Mouse (Mus musculus) hindbrain, embryonic 10.5 days (tissue): ENCODE measurements around the gene Krt18. TPM values are rescaled to one million over a fixed set of nuclear protein-coding genes. Genes with fewer than 3 reads are reported as not detected.

Experiments
- DNase-seq: peaks from one replicate; pipeline ENCODE4 v3.0.0-alpha.2; 2017; ENCODE audit warnings: low spot score
- H3K27ac ChIP-seq: fragments of 300-500 bp; sonication (generic); 2 replicates; pipeline ENCODE4 v1.5.1; 2016; ENCODE audit warnings: mild to moderate bottlenecking, moderate library complexity
- H3K27me3 ChIP-seq: fragments of 300-500 bp; sonication (generic); 2 replicates; pipeline ENCODE4 v1.6.1; 2016; ENCODE audit warnings: mild to moderate bottlenecking; ENCODE audit not compliant: poor library complexity, insufficient read depth, severe bottlenecking
- H3K36me3 ChIP-seq: fragments of 300-500 bp; sonication (generic); 2 replicates; pipeline ENCODE4 v1.6.1; 2016; ENCODE audit warnings: mild to moderate bottlenecking, moderate library complexity
- H3K4me1 ChIP-seq: fragments of 300-500 bp; sonication (generic); replicated peaks from 2 replicates; pipeline ENCODE4 v1.6.1; 2016; ENCODE audit warnings: mild to moderate bottlenecking
- H3K4me3 ChIP-seq: fragments of 300-500 bp; sonication (generic); 2 replicates; pipeline ENCODE4 v1.5.1; 2016; ENCODE audit warnings: mild to moderate bottlenecking, moderate library complexity
- H3K9me3 ChIP-seq: fragments of 300-500 bp; sonication (generic); 2 replicates; pipeline ENCODE4 v1.6.1; 2016; ENCODE audit warnings: mild to moderate bottlenecking, moderate library complexity
- WGBS: fragments of 180-500 bp; shearing (Covaris S2); methylation state at CpG from one replicate; pipeline ENCODE4 v1.1.7; 2016; 5-methylcytosine and 5-hydroxymethylcytosine counted together
- polyA plus RNA-seq: library from polyadenylated mRNA; unstranded; fragments of >200 nt; fragmentation: Nextera tagmentation; extraction: Ambion mirVana; gene quantifications from 2 replicates; pipeline ENCODE4 v1.2.1, GENCODE M21; 2016

Krt18 gene
- polyA plus RNA-seq, 1 experiment from 2014 or later: 38.6 TPM

- Histone ChIP-seq H3K27ac (peak overlapping the region; percentile 67; the same call in 1 of the 2 replicates), H3K27me3 (0 out of 2 replicates have a peak, but pooled peaks cover 3% of the 10 kb centered on the region), H3K4me1 (peaks cover 30% of the 10 kb centered on the region), H3K36me3 (no peaks in the 10 kb centered on the region), H3K4me3 (no peak overlapping the region), H3K9me3 (no peaks in the 10 kb centered on the region)
- DNase-seq: no peak
- 30% methylated on average over 7 of the region's 7 CpGs for WGBS
These were observed 11.2 kb upstream of the Krt18 start for GRCm38 (mm10) chr15:102016787-102017186.

- H3K27ac ChIP-seq: peak overlapping the region; percentile 5; the same call in 1 of the 2 replicates
- DNase-seq: peak; percentile 62
- peaks cover 37% of the 10 kb centered on the region for H3K4me1 ChIP-seq
- H3K27me3 ChIP-seq: 0 out of 2 replicates have a peak, but pooled peaks cover 3% of the 10 kb centered on the region
- H3K36me3 ChIP-seq: no peaks in the 10 kb centered on the region
- no peak overlapping the region for H3K4me3 ChIP-seq
- WGBS: 19% methylated on average over 7 of the region's 7 CpGs
- no peaks in the 10 kb centered on the region for H3K9me3 ChIP-seq
These were observed 10.0 kb upstream of the Krt18 start for GRCm38 (mm10) chr15:102017918-102018463.

GRCm38 (mm10) chr15:102022481-102022880 lies 5.5 kb upstream of the Krt18 start:
- Histone ChIP-seq H3K9me3 (no peaks in the 10 kb centered on the region), H3K4me3 (no peak overlapping the region), H3K36me3 (no peaks in the 10 kb centered on the region), H3K27me3 (peaks cover 44% of the 10 kb centered on the region), H3K4me1 (peaks cover 47% of the 10 kb centered on the region), H3K27ac (no peak overlapping the region)
- DNase-seq: no peak
- 28% methylated on average over 8 of the region's 8 CpGs for WGBS

GRCm38 (mm10) chr15:102023888-102024287 lies 4.1 kb upstream of the Krt18 start:
- no peak overlapping the region for H3K4me3 ChIP-seq
- no peak for DNase-seq
- H3K9me3 ChIP-seq: no peaks in the 10 kb centered on the region
- WGBS: 70% methylated on average over 8 of the region's 8 CpGs
- no peaks in the 10 kb centered on the region for H3K36me3 ChIP-seq
- peak overlapping the region; percentile 80 for H3K27ac ChIP-seq
- peaks cover 48% of the 10 kb centered on the region for H3K4me1 ChIP-seq
- peaks cover 55% of the 10 kb centered on the region for H3K27me3 ChIP-seq

GRCm38 (mm10) chr15:102025136-102025872 lies 2.7 kb upstream of the Krt18 start:
- Histone ChIP-seq H3K27ac (peak overlapping the region; percentile 80), H3K4me3 (peak overlapping the region; percentile 38), H3K9me3 (no peaks in the 10 kb centered on the region), H3K27me3 (peaks cover 67% of the 10 kb centered on the region), H3K4me1 (peaks cover 48% of the 10 kb centered on the region), H3K36me3 (no peaks in the 10 kb centered on the region)
- peak; percentile 47 for DNase-seq
- WGBS: 3% methylated on average over 22 of the region's 22 CpGs

GRCm38 (mm10) chr15:102026430-102026829 lies 1.6 kb upstream of the Krt18 start:
- Histone ChIP-seq H3K36me3 (peaks cover 7% of the 10 kb centered on the region; the same call in 1 of the 2 replicates), H3K4me3 (no peak overlapping the region), H3K9me3 (no peaks in the 10 kb centered on the region), H3K27me3 (peaks cover 67% of the 10 kb centered on the region), H3K4me1 (peaks cover 48% of the 10 kb centered on the region), H3K27ac (peak overlapping the region; percentile 59; the same call in 1 of the 2 replicates)
- no peak for DNase-seq
- 8% methylated on average over 12 of the region's 12 CpGs for WGBS

GRCm38 (mm10) chr15:102034121-102035053 lies 6.4 kb downstream of the Krt18 start:
- Histone ChIP-seq H3K4me1 (no peaks in the 10 kb centered on the region), H3K4me3 (no peak overlapping the region), H3K27me3 (peaks cover 7% of the 10 kb centered on the region), H3K27ac (no peak overlapping the region), H3K36me3 (peaks cover 8% of the 10 kb centered on the region; the same call in 1 of the 2 replicates), H3K9me3 (no peaks in the 10 kb centered on the region)
- no peak for DNase-seq
- WGBS: 70% methylated on average over 16 of the region's 16 CpGs

- Histone ChIP-seq H3K27me3 (no peaks in the 10 kb centered on the region; the same call in 1 of the 2 replicates), H3K27ac (no peak overlapping the region)
These were observed 12.3 kb downstream of the Krt18 start for GRCm38 (mm10) chr15:102040277-102040676.

GRCm38 (mm10) chr15:102041951-102042350 lies 14.0 kb downstream of the Krt18 start:
- WGBS: 70% methylated on average over 7 of the region's 7 CpGs
- no peak overlapping the region for H3K27ac ChIP-seq
- no peaks in the 10 kb centered on the region; the same call in 1 of the 2 replicates for H3K27me3 ChIP-seq
- no peaks in the 10 kb centered on the region for H3K9me3 ChIP-seq
- H3K4me1 ChIP-seq: no peaks in the 10 kb centered on the region
- DNase-seq: no peak
- no peak overlapping the region for H3K4me3 ChIP-seq
- H3K36me3 ChIP-seq: no peaks in the 10 kb centered on the region

More at GRCm38 (mm10) chr15:102040277-102040676, 12.3 kb downstream of the Krt18 start:
- Histone ChIP-seq H3K36me3 (no peaks in the 10 kb centered on the region), H3K4me3 (no peak overlapping the region), H3K4me1 (no peaks in the 10 kb centered on the region), H3K9me3 (no peaks in the 10 kb centered on the region)
- DNase-seq: no peak
- 86% methylated on average over 4 of the region's 4 CpGs for WGBS

- H3K27ac ChIP-seq: no peak overlapping the region
- no peak overlapping the region for H3K4me3 ChIP-seq
- no peaks in the 10 kb centered on the region for H3K9me3 ChIP-seq
- no peaks in the 10 kb centered on the region; the same call in 1 of the 2 replicates for H3K27me3 ChIP-seq
- no peaks in the 10 kb centered on the region for H3K4me1 ChIP-seq
- no peak for DNase-seq
- 79% methylated on average over 3 of the region's 3 CpGs for WGBS
- no peaks in the 10 kb centered on the region for H3K36me3 ChIP-seq
These were observed 16.8 kb downstream of the Krt18 start for GRCm38 (mm10) chr15:102044745-102045144.

GRCm38 (mm10) chr15:102045691-102046090 lies 17.7 kb downstream of the Krt18 start:
- Histone ChIP-seq H3K27ac (no peak overlapping the region), H3K9me3 (no peaks in the 10 kb centered on the region), H3K27me3 (no peaks in the 10 kb centered on the region; the same call in 1 of the 2 replicates), H3K4me3 (no peak overlapping the region), H3K4me1 (no peaks in the 10 kb centered on the region), H3K36me3 (no peaks in the 10 kb centered on the region)
- 93% methylated on average over 10 of the region's 10 CpGs for WGBS
- DNase-seq: no peak

- Histone ChIP-seq H3K27ac (no peak overlapping the region), H3K27me3 (no peaks in the 10 kb centered on the region), H3K36me3 (no peaks in the 10 kb centered on the region), H3K4me1 (peaks cover 6% of the 10 kb centered on the region), H3K9me3 (no peaks in the 10 kb centered on the region), H3K4me3 (no peak overlapping the region)
- DNase-seq: no peak
- WGBS: 91% methylated on average over 6 of the region's 6 CpGs
These were observed 20.0 kb downstream of the Krt18 start for GRCm38 (mm10) chr15:102048006-102048405.
